Mouse (Mus musculus): Measurements from ENCODE around the gene Ifitm2. TPM values are rescaled to one million over a fixed set of nuclear protein-coding genes. Genes with fewer than 3 reads are reported as not detected.

Ifitm2 gene
- polyA plus RNA-seq, 1 experiment from 2014 or later = 738 TPM

DNA sequence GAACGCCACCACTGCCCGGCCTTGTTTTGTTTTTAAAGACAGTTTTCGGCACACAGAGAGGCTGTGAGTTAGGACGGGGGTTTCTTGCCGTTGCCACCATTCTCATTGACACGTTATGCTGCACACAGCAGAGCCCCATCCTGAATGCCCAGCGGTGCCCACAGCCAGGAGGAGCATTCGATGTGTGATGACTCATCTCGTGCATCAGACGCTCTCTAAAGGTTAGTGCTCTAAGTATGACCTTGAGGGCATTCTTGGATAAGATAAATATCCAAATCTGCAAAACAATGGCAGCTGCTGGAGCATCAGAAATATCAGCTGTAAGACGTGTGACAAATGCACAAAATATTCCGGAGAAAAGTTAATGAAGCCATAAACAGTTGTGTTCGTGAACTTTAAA is 48.7 kb downstream of the Ifitm2 start:
- H3K9me3 ChIP-seq (ENCODE audit: control insufficient read depth) = no peaks in the 10 kb centered on the region
- ATAC-seq = no peak
- no peak overlapping the region for H3K4me2 ChIP-seq (replicated peaks; ENCODE audit: low read depth)
- no peak overlapping the region for H3K27ac ChIP-seq (ENCODE audit: low read depth, low read length)
- no peak overlapping the region for H3K9ac ChIP-seq (ENCODE audit: low read depth, low read length)
- H3K4me1 ChIP-seq (replicated peaks; ENCODE audit: control insufficient read depth, insufficient read depth, low read length) = no peaks in the 10 kb centered on the region
- H3K36me3 ChIP-seq (ENCODE audit: control insufficient read depth, insufficient read depth) = no peaks in the 10 kb centered on the region
- WGBS = 79% methylated on average over 13 of the region's 13 CpGs
- no peaks in the 10 kb centered on the region for H3K27me3 ChIP-seq (replicated peaks; ENCODE audit: control insufficient read depth, insufficient read depth, low read length)
- H3K4me3 ChIP-seq (ENCODE audit: low read depth, low read length) = no peak overlapping the region
- TF ChIP-seq CTCF (IDR thresholded peaks at IDR 0.05; ENCODE audit: low read depth) = no peak

DNA sequence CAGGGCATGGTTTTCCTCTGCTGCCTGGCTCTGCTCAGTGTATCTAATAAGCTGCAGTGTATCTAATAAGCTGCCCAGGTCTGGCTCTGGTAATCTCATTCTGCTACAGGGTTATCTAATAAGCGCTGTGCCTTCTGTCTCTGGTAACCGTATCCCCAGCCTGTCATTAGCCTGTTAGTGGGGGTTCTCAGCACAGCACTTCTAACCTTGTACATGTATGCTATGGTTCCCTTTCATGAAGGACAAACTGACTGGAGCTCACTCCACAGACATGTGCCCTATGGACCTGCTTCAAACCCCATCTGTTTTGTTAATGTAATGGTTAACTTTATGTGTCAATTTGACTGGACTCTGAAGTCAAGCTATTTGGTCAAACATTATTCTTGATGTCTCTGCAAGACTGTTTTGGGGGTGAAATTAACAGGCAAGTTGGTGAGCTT is 50.1 kb downstream of the Ifitm2 start:
- H3K27ac ChIP-seq (ENCODE audit: low read depth, low read length) = no peak overlapping the region
- no peak for TF ChIP-seq CTCF (IDR thresholded peaks at IDR 0.05; ENCODE audit: low read depth)
- no peak for ATAC-seq

More for the DNA sequence above, 50.1 kb downstream of the Ifitm2 start:
- no peak overlapping the region for H3K4me2 ChIP-seq (replicated peaks; ENCODE audit: low read depth)
- no peaks in the 10 kb centered on the region for H3K9me3 ChIP-seq (ENCODE audit: control insufficient read depth)
- H3K27me3 ChIP-seq (replicated peaks; ENCODE audit: control insufficient read depth, insufficient read depth, low read length) = no peaks in the 10 kb centered on the region
- no peak overlapping the region for H3K4me3 ChIP-seq (ENCODE audit: low read depth, low read length)
- H3K36me3 ChIP-seq (ENCODE audit: control insufficient read depth, insufficient read depth) = no peaks in the 10 kb centered on the region
- H3K4me1 ChIP-seq (replicated peaks; ENCODE audit: control insufficient read depth, insufficient read depth, low read length) = no peaks in the 10 kb centered on the region
- no peak overlapping the region for H3K9ac ChIP-seq (ENCODE audit: low read depth, low read length)
- 62% methylated on average over 2 of the region's 2 CpGs for WGBS

Other genes starting within 250 kb of the Ifitm2 start
- gene Cyp2e1, start 192.2 kb downstream of the Ifitm2 start, polyA plus RNA-seq (2015; fragmentation: Nextera tagmentation; extraction: Ambion mirVana) = not detected in 2 replicates
- 0.18 and 0.30 TPM in 2 replicates for gene Syce1, start 168.1 kb downstream of the Ifitm2 start, polyA plus RNA-seq (2015; fragmentation: Nextera tagmentation; extraction: Ambion mirVana)
- 0.59 and 0.76 TPM in 2 replicates for gene Zfp941, start 133.8 kb downstream of the Ifitm2 start, polyA plus RNA-seq (2015; fragmentation: Nextera tagmentation; extraction: Ambion mirVana)
- gene Urah, start 121.0 kb downstream of the Ifitm2 start, polyA plus RNA-seq (2015; fragmentation: Nextera tagmentation; extraction: Ambion mirVana) = 52.2 and 55.3 TPM in 2 replicates
- gene Scgb1c1, start 110.4 kb downstream of the Ifitm2 start, polyA plus RNA-seq (2015; fragmentation: Nextera tagmentation; extraction: Ambion mirVana) = not detected in 2 replicates
- gene Odf3, start 108.2 kb downstream of the Ifitm2 start, polyA plus RNA-seq (2015; fragmentation: Nextera tagmentation; extraction: Ambion mirVana) = not detected in 2 replicates
- not detected in 2 replicates for gene Gm45785, start 99.7 kb downstream of the Ifitm2 start, polyA plus RNA-seq (2015; fragmentation: Nextera tagmentation; extraction: Ambion mirVana)
- 42.3 and 47.7 TPM in 2 replicates for gene Ric8a, start 99.0 kb downstream of the Ifitm2 start, polyA plus RNA-seq (2015; fragmentation: Nextera tagmentation; extraction: Ambion mirVana)
- gene Bet1l, start 98.4 kb downstream of the Ifitm2 start, polyA plus RNA-seq (2015; fragmentation: Nextera tagmentation; extraction: Ambion mirVana) = 42.4 and 52.6 TPM in 2 replicates
- gene Psmd13, start 74.0 kb downstream of the Ifitm2 start, polyA plus RNA-seq (2015; fragmentation: Nextera tagmentation; extraction: Ambion mirVana) = 150 and 155 TPM in 2 replicates
- 28.9 and 30.9 TPM in 2 replicates for gene Sirt3, start 73.7 kb downstream of the Ifitm2 start, polyA plus RNA-seq (2015; fragmentation: Nextera tagmentation; extraction: Ambion mirVana)
- gene Cox8b, start 55.5 kb downstream of the Ifitm2 start, polyA plus RNA-seq (2015; fragmentation: Nextera tagmentation; extraction: Ambion mirVana) = 0.53 and 0.69 TPM in 2 replicates
- 52.8 and 53.0 TPM in 2 replicates for gene Nlrp6, start 35.1 kb downstream of the Ifitm2 start, polyA plus RNA-seq (2015; fragmentation: Nextera tagmentation; extraction: Ambion mirVana)
- gene Pgghg, start 14.6 kb downstream of the Ifitm2 start, polyA plus RNA-seq (2015; fragmentation: Nextera tagmentation; extraction: Ambion mirVana) = 18.9 and 19.4 TPM in 2 replicates
- 0.34 and 0.75 TPM in 2 replicates for gene Ifitm5, start 5.7 kb downstream of the Ifitm2 start, polyA plus RNA-seq (2015; fragmentation: Nextera tagmentation; extraction: Ambion mirVana)
- gene Gm45717, start 50 bp downstream of the Ifitm2 start, polyA plus RNA-seq (2015; fragmentation: Nextera tagmentation; extraction: Ambion mirVana) = 0.38 TPM in 1 of 2 replicates, not detected in the other
- gene Ifitm1, start 11.2 kb upstream of the Ifitm2 start, polyA plus RNA-seq (2015; fragmentation: Nextera tagmentation; extraction: Ambion mirVana) = 122 and 133 TPM in 2 replicates
- gene Ifitm3, start 54.8 kb upstream of the Ifitm2 start, polyA plus RNA-seq (2015; fragmentation: Nextera tagmentation; extraction: Ambion mirVana) = 324 and 334 TPM in 2 replicates
- 0.93 and 1.0 TPM in 2 replicates for gene Ifitm6, start 61.9 kb upstream of the Ifitm2 start, polyA plus RNA-seq (2015; fragmentation: Nextera tagmentation; extraction: Ambion mirVana)
- gene Gm17387, start 73.1 kb upstream of the Ifitm2 start, polyA plus RNA-seq (2015; fragmentation: Nextera tagmentation; extraction: Ambion mirVana) = not detected in 2 replicates
- 1.9 and 2.9 TPM in 2 replicates for gene B4galnt4, start 105.1 kb upstream of the Ifitm2 start, polyA plus RNA-seq (2015; fragmentation: Nextera tagmentation; extraction: Ambion mirVana)
- 35.3 and 38.6 TPM in 2 replicates for gene Pkp3, start 122.2 kb upstream of the Ifitm2 start, polyA plus RNA-seq (2015; fragmentation: Nextera tagmentation; extraction: Ambion mirVana)
- gene Sigirr, start 144.6 kb upstream of the Ifitm2 start, polyA plus RNA-seq (2015; fragmentation: Nextera tagmentation; extraction: Ambion mirVana) = 42.1 and 43.2 TPM in 2 replicates
- gene Ano9, start 161.8 kb upstream of the Ifitm2 start, polyA plus RNA-seq (2015; fragmentation: Nextera tagmentation; extraction: Ambion mirVana) = 46.8 and 50.1 TPM in 2 replicates
- 36.6 and 37.7 TPM in 2 replicates for gene Ptdss2, start 166.4 kb upstream of the Ifitm2 start, polyA plus RNA-seq (2015; fragmentation: Nextera tagmentation; extraction: Ambion mirVana)
- gene Rnh1, start 216.9 kb upstream of the Ifitm2 start, polyA plus RNA-seq (2015; fragmentation: Nextera tagmentation; extraction: Ambion mirVana) = 133 and 141 TPM in 2 replicates
- gene Hras, start 238.0 kb upstream of the Ifitm2 start, polyA plus RNA-seq (2015; fragmentation: Nextera tagmentation; extraction: Ambion mirVana) = 71.8 and 72.3 TPM in 2 replicates
- gene Lrrc56, start 238.2 kb upstream of the Ifitm2 start, polyA plus RNA-seq (2015; fragmentation: Nextera tagmentation; extraction: Ambion mirVana) = 3.2 and 3.7 TPM in 2 replicates

Measured in intestine, postnatal 0 days (tissue).